Mouse (Mus musculus) liver, embryonic 14.5 days (tissue): Measurements from ENCODE around the gene Apoc2. TPM values are rescaled to one million over a fixed set of nuclear protein-coding genes. Genes with fewer than 3 reads are reported as not detected.

Source experiments
- ATAC-seq: fragments of 200-750 bp; cut with Nextera tagmentation; 2 replicates; pipeline ENCODE4 v1.8.0; 2017; ENCODE audit warnings: moderate number of reproducible peaks, mild to moderate bottlenecking, moderate library complexity; ENCODE audit not compliant: insufficient read depth
- DNase-seq, 3 experiments: peaks; one replicate each; pipeline ENCODE4 v3.0.0-alpha.2; 2012 to 2013; ENCODE audit warnings: low read depth in 3 of 3, low spot score in 3 of 3
- H3K27ac ChIP-seq: fragments of 300-500 bp; sonication (generic); 2 replicates; pipeline ENCODE4 v1.5.1; 2014; ENCODE audit warnings: moderate library complexity, mild to moderate bottlenecking, control low read depth, inconsistent platforms
- H3K27me3 ChIP-seq: fragments of 300-500 bp; sonication (generic); 2 replicates; pipeline ENCODE4 v1.6.1; 2014; ENCODE audit warnings: mild to moderate bottlenecking, low read length, moderate library complexity; ENCODE audit not compliant: control insufficient read depth, insufficient read depth
- H3K36me3 ChIP-seq: fragments of 300-500 bp; sonication (generic); replicated peaks from 2 replicates; pipeline ENCODE4 v1.6.1; 2014; ENCODE audit warnings: low read depth; ENCODE audit not compliant: control insufficient read depth, insufficient read depth
- H3K4me1 ChIP-seq, 2 experiments: fragments of 200-500 bp in 1 of 2; fragments of 300-500 bp in 1 of 2; sonication (generic) in 1 of 2; replicated peaks; 2 replicates each; pipeline ENCODE4 v1.6.1; 2012 to 2014; ENCODE audit warnings: antibody characterized with exemption in 1 of 2, inconsistent platforms in 1 of 2, low read length in 1 of 2; ENCODE audit not compliant: control insufficient read depth in 2 of 2, insufficient read depth in 2 of 2
- H3K4me2 ChIP-seq: fragments of 300-500 bp; sonication (generic); 2 replicates; pipeline ENCODE4 v1.6.1; 2014; ENCODE audit warnings: low read depth, mild to moderate bottlenecking, control low read depth, moderate library complexity
- H3K4me3 ChIP-seq, 2 experiments: fragments of 200-500 bp in 1 of 2; fragments of 300-500 bp in 1 of 2; sonication (generic) in 1 of 2; 2 replicates each; pipeline ENCODE4 v1.5.1; 2012 to 2014; ENCODE audit warnings: low read depth in 2 of 2, low read length in 2 of 2, mild to moderate bottlenecking in 2 of 2, control low read depth in 1 of 2, inconsistent platforms in 1 of 2, moderate library complexity in 1 of 2; ENCODE audit not compliant: insufficient read depth in 1 of 2
- H3K9ac ChIP-seq: fragments of 300-500 bp; sonication (generic); replicated peaks from 2 replicates; pipeline ENCODE4 v1.6.1; 2014; ENCODE audit warnings: mild to moderate bottlenecking, control low read depth, moderate library complexity
- H3K9me3 ChIP-seq: fragments of 300-500 bp; sonication (generic); 2 replicates; pipeline ENCODE4 v1.6.1; 2016; ENCODE audit warnings: low read length, mixed read lengths; ENCODE audit not compliant: control insufficient read depth
- CTCF ChIP-seq: IDR thresholded peaks from 2 replicates; pipeline ENCODE4 v1.5.1; 2016; ENCODE audit warnings: antibody characterized with exemption, low read depth, control low read depth
- EP300 ChIP-seq: IDR thresholded peaks from 2 replicates; pipeline ENCODE4 v1.6.1; 2016; ENCODE audit warnings: antibody characterized with exemption, low read depth
- WGBS: fragments of 180-500 bp; shearing (Covaris S2); extraction: QIAGEN DNeasy Blood & Tissue Kit; methylation state at CpG from one replicate; pipeline ENCODE4 v1.1.7; 2014; ENCODE audit not compliant: insufficient replicate concordance; 5-methylcytosine and 5-hydroxymethylcytosine counted together
- polyA plus RNA-seq, 2 experiments: library from polyadenylated mRNA; depleted of rRNA in 1 of 2; stranded (reverse) in 1 of 2; unstranded in 1 of 2; fragments of >200 nt; fragmentation: Nextera tagmentation in 1 of 2; extraction: Ambion mirVana in 1 of 2; gene quantifications; 2 replicates each; pipeline versions ENCODE4 v1.2.1 to v1.2.3; 2012 to 2014

Apoc2 gene
- polyA plus RNA-seq, 2 experiments = 494 to 1,023 TPM

DNA sequence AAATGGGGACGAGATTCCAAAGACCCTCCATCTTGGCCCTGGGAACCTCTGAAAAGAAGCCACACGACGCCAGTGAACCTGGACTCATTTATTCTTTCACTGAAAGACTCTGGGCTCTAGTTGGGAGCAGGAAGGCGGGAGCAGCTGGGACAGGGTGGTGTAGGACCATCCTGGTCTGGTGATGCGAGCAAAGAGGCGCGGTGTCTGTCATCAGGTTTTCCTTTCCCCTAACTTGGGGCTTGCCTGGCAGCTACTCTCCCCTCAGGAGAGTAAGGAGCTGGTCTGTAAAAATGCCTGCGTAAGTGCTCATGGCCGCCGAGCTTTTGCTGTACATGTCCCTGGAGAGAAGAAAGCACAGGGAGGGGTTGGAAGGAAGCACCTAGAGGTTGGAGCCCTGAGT is 6.2 kb downstream of the Apoc2 start:
- Histone ChIP-seq H3K4me3 (no peak overlapping the region), H3K9ac (no peak overlapping the region), H3K4me1 (peaks cover 0 to 7% of the 10 kb centered on the region in 2 experiments; a peak in 2 of 4 replicates), H3K4me2 (no peak overlapping the region), H3K36me3 (no peaks in the 10 kb centered on the region), H3K27ac (no peak overlapping the region), H3K27me3 (no peaks in the 10 kb centered on the region), H3K9me3 (no peaks in the 10 kb centered on the region)
- TF ChIP-seq CTCF = no peak
- TF ChIP-seq EP300 = no peak
- ATAC-seq = no peak
- 70% methylated on average over 10 of the region's 10 CpGs for WGBS
- DNase-seq = no peak

DNA sequence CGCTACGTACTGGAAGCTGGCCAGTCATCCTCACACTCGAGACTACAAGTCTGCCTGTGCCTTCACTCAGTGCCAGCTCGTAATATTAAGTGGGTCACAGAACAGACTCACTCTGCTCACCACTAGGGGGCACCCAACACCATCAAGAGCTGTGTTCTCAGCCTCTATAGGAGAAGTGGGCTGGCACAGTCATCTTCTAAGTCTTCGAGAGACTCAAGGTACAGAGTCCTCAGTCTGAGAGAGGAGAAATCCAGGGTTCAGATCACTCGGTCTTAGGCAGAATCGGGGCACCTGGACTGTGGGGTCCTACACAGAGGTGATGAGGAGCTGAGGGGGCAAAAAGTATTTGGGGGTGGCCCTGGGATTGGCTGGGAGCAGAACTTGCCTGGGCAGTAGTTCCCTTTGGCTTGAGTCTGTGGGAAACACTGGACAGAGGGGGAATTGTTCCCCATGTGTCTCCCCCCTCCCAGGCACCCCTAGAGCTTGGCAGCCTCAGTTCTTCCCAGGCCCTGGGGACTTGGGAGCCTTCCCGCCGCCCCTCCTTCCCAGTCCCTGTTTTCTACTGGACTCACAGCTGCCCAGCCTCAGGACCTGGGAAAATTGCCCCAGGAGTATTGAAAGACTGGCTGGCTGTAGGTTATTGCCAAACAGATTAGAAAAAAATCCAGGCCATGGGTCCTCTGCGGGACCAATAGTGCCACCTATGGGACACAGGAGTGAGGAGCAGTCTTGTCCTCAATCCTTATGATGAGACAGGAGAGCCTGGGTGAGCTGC is 8.6 kb downstream of the Apoc2 start:
- Histone ChIP-seq H3K4me2 (peak overlapping the region; percentile 43), H3K4me3 (no peak overlapping the region), H3K4me1 (peaks cover 7 to 11% of the 10 kb centered on the region in 2 experiments), H3K36me3 (no peaks in the 10 kb centered on the region), H3K27me3 (no peaks in the 10 kb centered on the region), H3K27ac (no peak overlapping the region; the same call in 1 of the 2 replicates), H3K9ac (no peak overlapping the region), H3K9me3 (no peaks in the 10 kb centered on the region)
- ATAC-seq = peak; percentile 45
- TF ChIP-seq EP300 (no peak), CTCF (peak; percentile 98)
- 5% methylated on average over 10 of the region's 10 CpGs for whole genome bisulfite sequencing
- DNase-seq = peak; percentile 77 to 84 (median 79)

- no peak overlapping the region for H3K27ac ChIP-seq
- no peak overlapping the region for H3K9ac ChIP-seq
- H3K4me1 ChIP-seq = peaks cover 14 to 19% of the 10 kb centered on the region in 2 experiments
- H3K4me3 ChIP-seq = no peak overlapping the region
- no peak overlapping the region for H3K4me2 ChIP-seq
- DNase-seq (no peak), ATAC-seq (no peak)
- peaks cover 2% of the 10 kb centered on the region; the same call in 1 of the 2 replicates for H3K36me3 ChIP-seq
- no peaks in the 10 kb centered on the region for H3K9me3 ChIP-seq
- TF ChIP-seq EP300 (no peak), CTCF (no peak)
- H3K27me3 ChIP-seq = no peaks in the 10 kb centered on the region
- WGBS = 66% methylated on average over 2 of the region's 2 CpGs
These were observed 10.3 kb downstream of the Apoc2 start for GRCm38 (mm10) chr7:19667434-19667833.

DNA sequence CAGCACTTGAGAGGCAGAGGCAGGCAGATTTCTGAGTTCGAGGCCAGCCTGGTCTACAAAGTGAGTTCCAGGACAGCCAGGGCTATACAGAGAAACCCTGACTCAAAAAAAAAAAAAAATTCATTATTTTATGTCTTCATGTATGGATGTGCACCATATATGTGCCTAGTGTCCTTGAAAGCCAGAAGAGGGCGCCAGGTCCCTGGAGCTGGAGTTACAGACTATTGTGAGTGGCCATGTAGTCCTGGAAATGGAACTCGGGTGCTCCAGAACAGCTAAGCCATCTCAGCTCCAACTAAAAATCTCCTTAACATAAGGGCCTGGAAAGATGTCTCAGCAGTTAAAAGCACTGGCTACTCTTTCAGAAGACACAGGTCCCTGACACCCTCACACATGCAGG is 11.0 kb downstream of the Apoc2 start:
- Histone ChIP-seq H3K4me3 (no peak overlapping the region), H3K9ac (no peak overlapping the region), H3K27me3 (no peaks in the 10 kb centered on the region), H3K4me1 (peaks cover 14 to 19% of the 10 kb centered on the region in 2 experiments), H3K9me3 (no peaks in the 10 kb centered on the region), H3K27ac (no peak overlapping the region), H3K4me2 (no peak overlapping the region), H3K36me3 (peaks cover 5% of the 10 kb centered on the region)
- WGBS = 53% methylated on average over 3 of the region's 3 CpGs
- ATAC-seq (no peak), DNase-seq (no peak)
- no peak for TF ChIP-seq EP300
- TF ChIP-seq CTCF = peak; percentile 52

GRCm38 (mm10) chr7:19664955-19665841 is 12.5 kb downstream of the Apoc2 start, which contains the start of gene Clptm1:
TSS of gene Clptm1 (minus strand) at chr7:19665033.
- ATAC-seq (peak; percentile 84), DNase-seq (peak; percentile 95 to 97 (median 96))
- Histone ChIP-seq H3K4me3 (peak within 1 kb of the TSS; percentile 91 to 96), H3K27ac (peak within 1 kb of the TSS; percentile 94), H3K4me1 (peaks cover 14 to 19% of the 10 kb centered on the region in 2 experiments), H3K4me2 (peak within 1 kb of the TSS; percentile 94), H3K36me3 (peaks cover 5% of the 10 kb centered on the region), H3K27me3 (no peaks in the 10 kb centered on the region), H3K9me3 (no peaks in the 10 kb centered on the region), H3K9ac (peak within 1 kb of the TSS; percentile 87)
- under 1% methylated on average over 63 of the region's 63 CpGs for WGBS
- TF ChIP-seq EP300 (peak; percentile 72), CTCF (peak; percentile 62)
